Mouse (Mus musculus) thymus, postnatal 4 days (tissue): ENCODE measurements around the gene Ostm1.

Experiments
- DNase-seq: peaks from one replicate; pipeline ENCODE4 v3.0.0; 2021

Gene Ostm1

DNA sequence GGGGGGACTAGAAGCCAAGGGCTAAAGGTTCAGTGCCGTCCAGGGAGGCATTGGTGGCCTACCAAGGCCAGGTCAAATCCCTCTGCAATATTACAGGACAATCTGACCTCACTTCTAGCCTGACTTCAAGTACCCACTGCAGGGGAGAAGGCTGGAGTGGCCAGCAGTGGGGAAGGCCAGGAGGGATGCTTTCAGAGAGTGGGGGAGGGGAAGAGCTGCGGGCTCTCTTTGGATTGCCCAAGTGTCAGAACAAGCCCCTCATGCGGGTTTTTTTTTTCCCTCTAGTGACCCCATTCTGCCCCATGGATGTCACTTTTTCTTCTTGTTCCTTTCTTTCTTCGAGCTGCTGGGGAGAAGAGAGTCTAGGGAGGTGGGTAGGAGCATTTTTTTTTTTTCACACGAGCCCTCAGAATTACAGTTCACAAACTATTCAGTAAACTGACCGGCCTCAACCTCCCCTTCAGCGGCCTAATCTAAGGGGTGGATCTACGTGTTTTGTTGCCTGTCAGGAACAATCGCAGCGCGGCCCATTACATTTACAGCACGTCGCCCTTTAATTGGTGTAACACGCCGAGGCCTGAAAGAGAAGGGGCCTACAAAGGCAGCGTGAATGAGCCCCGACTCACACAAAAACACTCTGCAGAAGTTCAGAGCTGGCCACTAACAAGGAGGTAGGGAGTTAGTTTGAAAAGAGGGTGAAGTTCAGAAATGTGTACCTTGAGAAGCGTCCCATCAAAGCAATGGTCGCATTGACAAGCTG is 47.2 kb downstream of the Ostm1 start:
- no peak for DNase-seq

DNA sequence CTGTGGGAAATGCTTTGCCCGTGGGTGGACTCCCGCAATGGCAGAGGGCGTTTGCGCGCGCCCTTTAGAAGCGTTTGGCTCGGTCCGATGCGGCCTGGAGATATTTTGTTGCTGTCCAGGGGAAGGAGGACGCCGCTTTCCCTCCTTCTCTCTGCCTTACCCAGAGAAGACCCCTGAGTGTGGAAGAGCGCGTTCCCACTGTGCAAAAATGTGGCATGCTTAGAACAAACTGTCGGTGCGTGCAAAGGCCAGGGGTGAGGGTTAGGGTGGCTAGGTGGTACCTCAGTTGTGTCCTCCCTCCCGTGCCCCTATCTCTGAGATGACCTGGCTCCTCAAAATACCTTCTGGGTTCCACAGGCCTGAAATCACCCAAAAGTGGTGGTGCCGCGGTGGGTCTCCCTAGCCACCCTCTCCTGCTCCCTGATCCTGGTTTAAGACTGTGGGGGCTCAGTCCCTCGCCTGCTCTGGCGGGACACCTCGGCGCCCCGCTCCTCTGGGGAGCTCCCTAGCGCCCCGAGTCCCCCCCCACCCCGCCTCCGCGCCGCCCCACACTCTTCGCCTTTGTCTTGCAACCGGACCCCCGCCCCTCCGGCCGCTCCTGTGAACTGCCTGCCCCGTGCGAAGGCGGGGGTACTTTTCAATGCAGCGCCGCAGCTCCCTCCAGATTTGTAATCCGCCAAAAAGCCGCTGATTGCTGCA is 48.3 kb downstream of the Ostm1 start:
- peak; percentile 31 for DNase-seq

DNA sequence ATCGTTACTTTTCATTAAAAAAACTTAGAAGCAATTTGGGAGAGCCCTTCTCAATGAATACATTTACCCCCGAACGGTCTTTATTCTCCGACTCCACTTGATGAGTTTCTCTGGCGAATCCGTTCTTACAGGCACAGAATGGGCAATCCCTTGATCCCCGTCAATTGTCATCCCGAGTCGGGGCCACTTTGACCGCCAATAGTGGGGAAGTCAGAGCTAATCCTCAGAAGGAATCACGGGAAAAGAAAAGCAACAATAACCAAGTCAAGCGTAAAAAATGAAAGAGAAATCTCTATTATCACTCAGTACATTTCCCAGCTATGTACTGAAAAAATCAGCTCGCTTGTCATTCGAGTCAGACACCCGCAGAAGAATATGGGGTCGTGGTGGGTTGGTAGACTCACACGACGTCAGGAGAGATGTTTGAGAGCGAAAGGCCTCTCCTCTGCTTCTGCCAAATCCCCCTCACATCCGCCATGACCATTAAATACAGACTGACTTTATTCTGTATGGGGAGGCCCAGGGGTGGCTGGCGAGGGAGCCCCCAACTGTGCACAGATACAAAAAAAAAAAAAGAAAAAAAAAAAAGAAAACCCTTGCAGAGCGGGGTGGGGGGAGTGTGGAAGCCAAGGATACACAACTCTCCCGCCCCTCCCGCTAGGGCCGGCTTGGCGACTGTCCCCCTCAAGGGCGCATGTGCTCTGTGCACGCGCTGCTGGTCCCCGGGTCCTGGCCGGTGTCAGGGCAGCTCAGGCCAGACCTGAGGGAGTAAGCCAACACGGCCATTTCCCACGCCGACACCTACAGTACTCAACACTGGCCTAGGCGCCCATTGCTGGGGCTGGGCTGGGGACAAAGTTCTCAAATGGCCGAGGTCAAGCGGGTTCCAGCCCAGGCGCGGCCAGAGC is 49.1 kb downstream of the Ostm1 start:
- peak; percentile 33 for DNase-seq

DNA sequence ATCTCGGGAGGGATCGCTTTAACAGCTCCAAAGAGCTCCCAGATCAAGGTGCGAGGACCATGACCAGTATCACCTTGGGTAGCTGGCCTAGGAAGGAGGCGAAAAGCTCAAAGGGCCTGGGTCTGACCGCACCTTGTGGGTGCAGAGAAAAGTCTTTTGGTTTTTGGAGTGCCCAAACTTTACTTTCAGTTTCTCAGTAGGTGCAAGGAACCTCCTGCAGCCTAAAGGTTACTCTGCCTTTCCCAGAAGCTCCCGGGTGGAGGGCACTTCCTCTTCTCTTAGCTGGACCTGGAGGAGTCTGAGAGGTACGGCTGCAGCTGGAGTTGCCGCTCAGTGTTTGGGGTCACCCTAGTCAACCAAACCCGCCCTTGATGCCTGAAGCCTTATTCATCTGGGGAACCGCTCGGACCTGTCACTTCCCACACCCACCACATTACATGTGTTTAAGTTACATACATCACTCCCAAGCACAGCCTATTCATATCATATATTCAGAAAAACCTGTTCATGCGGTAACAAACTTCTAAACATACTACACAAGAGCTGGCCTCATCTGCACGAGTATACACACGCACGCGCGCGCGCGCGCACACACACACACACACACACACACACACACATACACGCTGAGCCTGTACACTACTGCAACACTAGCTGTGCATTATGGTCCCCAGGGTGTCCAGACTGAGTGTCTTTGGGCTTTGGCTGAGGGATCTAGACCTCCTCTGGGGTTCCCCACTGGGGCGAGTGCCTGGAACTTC is 49.9 kb downstream of the Ostm1 start:
- DNase-seq = peak; percentile 64

DNA sequence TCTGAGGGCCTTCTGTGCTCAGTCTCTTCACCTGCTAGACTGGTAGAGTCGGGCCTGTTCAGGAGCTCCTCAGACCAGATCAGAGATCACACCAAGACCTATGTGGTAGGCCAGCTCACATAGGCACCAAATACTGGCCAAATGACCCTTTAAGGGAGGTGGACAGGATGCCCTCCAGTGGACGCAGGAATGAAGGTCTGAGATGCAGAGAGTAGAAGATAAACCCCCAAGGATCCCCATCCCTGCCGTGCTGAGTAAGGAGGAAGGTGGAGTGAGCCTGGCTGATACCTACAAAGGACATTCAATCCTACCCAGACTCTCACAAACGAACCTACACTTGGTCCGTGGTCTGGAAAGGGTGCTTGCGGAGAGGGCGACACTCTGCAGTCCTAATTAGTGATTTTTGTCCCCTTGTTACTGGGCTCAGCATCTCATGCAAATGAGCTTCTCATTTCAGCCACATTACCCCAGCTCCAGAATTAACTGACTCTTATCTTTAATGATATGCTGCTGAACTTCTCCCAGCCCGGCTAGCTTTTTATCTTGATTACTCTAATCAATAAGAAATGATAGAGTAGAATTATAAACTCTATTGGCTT is 50.6 kb downstream of the Ostm1 start:
- DNase-seq = no peak

DNA sequence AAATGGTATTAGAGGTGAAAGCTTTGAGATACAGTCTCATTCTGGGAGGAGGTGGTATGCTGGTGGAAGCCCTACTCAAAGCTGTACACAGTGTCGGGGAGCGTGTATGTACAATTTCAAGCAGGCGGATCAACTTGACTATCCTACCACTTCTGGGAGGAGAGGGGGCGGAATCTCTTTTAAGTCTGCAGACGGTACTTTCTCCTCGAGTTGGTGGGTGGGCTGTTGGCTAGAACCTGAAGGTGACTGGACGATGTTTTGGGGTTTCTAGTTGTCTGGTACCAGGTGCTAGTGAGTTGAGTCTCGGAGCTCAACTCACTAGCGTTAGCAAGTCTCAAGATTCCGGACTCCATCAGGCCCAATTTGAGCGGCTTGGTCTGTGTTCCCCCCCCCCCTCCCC is 51.4 kb downstream of the Ostm1 start:
- DNase-seq = no peak

DNA sequence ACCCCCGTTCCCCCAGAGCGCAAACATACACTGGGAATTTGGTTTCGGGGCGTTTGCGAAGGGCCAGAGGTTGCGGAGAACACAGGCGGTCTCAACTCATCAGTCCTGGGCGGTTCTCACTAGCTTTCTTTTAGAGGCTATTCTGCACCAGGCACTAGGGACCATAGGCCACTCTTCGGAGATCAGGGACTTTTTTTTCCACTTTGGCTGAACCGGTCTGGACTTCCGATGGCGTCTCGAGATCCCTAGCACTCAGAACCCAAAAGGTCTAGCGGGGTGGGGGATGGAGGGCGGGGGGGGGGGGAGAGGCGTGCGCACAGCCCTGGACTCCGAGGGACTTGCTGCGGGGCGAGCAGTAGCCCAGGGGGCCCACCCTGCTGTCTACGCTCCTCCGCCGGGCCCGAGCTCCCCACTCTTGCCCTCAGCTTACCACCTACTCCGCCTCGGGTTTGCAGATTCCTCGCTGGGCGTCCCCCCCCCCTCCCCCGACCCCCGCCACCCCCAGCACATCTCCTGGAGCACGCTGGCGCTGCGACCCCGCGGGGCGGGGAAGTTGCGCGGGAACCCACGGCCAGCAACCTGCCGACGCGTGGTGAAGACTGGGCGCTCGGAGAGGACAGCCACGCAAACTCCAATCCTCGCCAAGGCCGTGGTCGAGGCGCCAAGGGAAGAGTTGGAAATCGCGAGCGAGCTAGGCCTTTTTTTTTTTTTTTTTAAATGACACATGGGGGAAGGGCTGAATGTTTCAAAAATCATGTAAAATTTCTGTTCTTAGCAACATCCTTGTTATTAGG is 52.1 kb downstream of the Ostm1 start:
- DNase-seq = peak; percentile 23

DNA sequence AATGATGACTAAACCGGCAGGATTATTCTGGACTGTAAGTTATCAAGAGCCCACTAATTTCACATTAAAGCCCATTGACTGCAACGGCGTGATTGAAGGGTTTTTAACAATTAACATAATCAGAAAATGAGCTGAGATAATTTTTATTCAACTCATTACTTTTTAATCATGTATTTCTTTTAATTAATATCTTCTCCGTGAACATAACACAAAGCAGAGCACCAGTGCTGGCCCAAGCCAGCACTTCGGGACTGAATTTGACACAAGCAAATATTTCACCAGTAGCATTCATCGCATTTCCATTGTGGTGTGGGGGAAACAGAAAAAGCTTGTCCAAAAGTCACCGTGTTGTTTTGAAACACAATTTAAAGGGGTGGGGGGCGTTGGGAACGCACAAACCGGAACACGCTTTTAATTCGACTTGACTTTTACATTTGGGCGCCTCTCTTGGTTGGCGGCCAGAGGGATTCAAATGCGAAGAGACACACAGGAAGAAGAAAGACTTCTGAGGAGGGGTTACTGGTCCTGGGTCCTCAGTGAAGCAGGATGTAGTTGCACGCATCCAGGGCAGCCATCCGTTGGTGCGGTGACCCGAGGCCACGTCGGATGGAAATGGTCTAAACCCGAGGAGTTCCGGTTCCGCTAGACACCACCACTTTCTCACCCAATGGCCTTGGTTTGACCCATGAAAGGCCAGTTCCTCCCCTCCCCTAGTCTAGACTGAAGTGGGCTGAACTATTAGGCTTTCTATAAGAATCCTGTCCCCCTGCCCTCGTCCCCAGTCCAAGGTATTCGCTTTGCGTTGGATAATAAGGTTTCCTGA is 52.9 kb downstream of the Ostm1 start:
- DNase-seq = peak; percentile 29

DNA sequence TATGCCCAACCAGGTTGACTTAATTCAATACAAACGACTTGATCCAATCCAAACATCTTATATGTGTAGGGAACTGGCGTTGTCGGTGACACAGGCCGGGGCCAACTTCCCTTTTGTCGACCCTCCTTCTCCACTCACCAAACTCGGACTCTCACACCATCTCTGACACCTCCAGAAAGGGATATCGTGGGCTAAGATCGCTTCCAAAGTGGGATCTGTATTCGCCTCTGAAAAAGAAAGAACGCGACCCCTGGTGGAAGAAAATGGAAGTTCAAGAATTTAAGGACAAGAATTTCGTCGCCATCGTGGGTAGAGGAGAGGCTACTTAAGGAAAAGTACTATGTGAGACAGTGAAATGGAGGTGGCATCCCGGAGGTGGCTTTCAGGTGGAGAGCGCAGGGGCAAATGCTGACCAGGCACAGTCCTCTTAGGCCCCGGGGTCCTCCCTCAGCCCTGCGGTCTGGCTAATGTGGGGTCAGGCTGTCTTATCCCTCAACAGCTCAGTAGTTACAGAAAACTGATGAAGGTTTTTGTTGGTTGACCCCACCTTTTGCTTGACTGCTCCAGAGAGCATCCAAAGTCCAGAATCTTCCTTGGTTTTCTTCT is 53.7 kb downstream of the Ostm1 start:
- DNase-seq = peak; percentile 45

DNA sequence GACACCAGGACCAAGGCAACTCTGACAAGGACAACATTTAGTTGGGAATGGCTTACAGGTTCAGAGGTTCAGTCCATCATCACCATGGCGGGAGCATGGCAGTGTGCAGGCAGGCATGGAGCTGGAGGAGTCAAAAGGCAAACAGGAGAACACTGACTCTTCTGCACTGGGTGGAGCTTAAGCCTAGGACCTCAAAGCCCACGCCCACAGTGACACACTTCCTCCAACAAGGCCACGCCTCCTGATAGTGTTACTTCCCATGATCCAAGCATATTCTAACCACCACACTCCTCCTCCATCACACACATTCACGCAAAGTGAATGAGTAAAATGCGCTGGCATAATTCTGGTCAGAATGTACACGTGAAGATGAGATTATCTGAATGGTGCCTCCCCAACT is 56.2 kb downstream of the Ostm1 start:
- DNase-seq = no peak

DNA sequence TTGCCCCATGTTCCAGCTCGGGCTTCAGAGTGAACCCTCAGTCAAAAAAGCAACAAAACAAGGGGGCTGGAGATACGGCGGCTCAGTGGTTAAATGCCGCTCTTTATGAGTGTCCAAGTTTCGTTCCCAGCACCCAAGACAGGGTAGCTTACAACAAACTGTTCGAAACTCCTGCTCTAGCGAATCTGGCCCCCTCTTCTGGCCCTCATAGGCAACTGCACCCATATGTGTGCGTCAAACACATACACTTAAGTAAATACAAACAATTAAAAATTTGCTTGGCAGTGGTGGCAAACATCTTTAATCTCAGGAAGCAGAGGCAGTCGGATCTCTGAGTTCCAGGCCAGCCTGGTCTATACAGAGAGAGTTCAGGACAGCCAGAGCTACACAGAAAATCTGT is 60.0 kb downstream of the Ostm1 start:
- no peak for DNase-seq

DNA sequence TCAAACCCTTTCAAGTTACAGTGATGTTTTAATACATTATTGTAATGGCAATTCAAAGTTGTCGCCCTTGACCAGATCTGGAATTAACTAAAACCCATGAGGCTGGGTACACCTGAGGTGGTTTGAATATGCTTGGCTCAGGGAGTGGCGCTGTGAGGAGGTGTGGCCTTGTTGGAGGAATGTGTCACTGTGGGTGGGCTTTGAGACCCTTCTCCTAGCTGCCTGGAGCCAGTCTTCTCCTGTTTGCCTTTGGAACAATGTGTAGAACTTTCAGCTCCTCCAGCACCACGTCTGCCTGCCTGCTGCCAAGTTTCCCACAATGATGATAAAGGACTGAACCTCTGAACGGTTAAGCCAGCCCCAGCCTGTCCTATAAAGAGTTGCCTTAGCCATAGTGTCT is 62.7 kb downstream of the Ostm1 start:
- no peak for DNase-seq

DNA sequence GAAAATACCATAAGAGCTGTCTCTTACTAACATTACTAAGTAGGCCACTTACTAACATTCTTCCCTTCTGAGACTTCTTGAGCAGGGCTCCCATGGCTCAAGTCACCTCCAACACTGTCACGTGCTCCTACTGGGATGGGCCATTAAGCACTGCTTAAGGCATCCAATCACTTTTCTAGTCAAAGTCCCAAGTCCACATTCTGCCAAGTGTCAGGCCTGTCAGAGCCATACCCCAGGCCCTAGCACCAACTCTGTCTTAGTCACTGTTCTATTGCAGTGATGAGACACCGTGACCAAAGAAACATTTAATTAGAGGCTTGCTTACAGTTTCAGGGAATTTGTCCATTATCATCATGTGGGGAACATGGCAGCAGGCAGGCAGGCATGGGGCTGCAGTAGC is 78.3 kb downstream of the Ostm1 start:
- no peak for DNase-seq

DNA sequence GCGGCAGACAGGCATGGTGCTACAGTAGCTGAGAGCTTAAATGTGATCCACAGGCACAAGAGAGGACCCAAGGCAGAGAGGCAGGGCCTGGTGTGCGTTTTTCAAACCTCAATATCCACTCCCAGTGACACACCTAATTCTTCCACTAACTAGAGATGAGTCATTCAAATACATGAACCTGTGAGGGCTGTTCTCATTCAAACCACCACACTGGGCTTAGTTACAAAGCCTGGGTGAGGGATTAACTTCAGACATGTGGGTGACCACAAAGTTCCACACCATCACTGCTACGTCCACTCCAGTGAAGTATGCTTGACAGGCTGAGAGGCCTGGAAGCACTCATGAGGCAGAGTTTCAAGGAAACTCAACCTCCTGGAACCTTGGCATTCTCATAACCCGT is 86.3 kb downstream of the Ostm1 start:
- no peak for DNase-seq

DNA sequence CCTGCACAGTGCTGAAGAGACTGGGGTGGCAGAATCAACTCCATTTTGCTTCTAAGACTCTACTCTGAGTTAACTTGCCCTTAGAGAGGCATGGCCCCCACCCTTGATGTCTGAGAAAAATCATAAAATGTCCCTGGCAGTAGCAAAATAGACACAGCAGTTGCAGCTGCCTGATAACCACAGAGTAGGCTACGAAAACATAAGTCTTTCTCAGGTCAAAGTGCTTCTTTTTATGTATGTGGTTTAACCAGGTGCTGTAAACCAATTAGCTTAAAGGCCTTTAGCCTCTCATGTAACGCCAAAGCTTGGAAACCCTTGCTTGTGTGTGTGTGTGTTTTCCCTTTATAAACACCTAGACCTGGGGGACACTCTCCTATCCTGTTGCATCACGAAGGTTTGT is 89.2 kb downstream of the Ostm1 start:
- DNase-seq = peak; percentile 25

DNA sequence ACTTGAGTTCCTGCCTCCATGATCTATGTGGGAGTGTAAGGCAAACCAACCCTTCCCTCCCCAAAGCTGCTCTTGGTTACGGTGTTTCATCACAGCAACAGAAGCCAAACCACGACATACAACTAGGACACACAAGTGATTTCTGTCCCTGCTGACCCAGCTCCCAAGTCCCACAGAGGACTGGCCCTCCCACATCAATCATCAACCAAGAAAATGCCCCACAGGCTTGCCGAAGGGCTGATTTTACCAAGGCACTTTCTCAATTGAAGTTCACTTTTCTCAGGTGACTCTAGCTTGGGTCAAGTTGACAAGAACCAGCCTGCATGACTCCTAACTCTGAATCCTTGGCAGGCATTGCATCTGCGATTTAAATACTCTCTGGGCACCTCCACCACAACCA is 91.9 kb downstream of the Ostm1 start:
- DNase-seq = no peak

DNA sequence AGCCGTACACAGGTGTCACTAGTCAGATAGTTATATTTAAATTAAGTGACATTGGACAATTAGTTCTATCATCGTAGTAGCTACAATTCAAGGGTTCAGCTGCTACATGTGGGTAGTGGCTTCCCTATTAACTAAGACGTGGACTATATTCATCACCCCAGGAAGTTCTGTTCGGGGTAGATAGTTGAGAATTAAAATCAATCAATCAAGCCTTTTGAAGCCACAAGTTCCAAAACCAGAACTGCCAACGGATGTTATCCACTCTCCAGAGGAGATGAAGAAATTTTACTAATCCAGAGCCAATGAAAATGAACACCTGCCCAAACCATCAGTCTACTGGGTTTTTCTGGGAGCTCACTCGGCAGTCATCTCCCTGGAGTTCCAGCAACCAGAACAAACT is 94.7 kb downstream of the Ostm1 start:
- DNase-seq = no peak

DNA sequence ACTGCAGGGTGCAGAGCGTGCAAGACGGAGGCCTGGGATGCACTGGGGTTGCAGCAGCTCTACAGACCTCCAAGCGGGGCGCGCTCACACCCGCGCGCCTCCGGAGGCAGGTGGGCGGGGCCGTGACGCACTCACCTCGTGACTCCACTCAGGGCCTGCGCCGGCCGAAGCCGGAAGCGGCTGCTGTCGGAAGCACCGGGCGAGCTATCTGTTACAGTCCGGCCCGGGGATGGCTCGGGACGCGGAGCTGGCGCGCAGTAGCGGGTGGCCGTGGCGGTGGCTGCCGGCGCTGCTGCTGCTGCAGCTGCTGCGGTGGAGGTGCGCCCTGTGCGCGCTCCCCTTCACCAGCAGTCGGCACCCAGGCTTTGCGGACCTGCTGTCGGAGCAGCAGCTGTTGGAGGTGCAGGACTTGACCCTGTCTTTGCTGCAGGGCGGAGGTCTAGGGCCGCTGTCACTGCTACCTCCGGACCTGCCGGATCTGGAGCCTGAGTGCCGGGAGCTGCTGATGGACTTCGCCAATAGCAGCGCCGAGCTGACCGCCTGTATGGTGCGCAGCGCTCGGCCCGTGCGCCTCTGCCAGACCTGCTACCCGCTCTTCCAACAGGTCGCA is 95.2 kb downstream of the Ostm1 start:
- DNase-seq = peak; percentile 97

DNA sequence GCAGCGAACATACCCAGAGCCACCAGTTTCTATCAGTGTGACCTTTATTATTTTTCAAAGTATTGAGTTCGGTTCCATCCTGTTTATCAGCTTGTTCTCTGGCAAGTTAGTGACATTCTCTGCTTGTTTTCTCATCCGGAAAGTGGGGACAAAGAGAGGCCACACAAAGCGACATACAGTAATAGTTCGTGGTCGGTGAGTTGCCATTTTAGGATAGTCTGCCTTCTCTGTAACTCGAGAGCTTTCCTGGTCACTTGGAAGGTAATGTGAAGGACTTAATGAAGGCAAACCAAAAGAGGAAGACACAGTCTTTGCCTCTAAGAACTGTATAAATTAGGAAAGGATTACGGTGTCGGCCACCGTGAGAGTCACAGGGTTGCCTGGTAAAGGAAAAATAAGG is 96.0 kb downstream of the Ostm1 start:
- no peak for DNase-seq

DNA sequence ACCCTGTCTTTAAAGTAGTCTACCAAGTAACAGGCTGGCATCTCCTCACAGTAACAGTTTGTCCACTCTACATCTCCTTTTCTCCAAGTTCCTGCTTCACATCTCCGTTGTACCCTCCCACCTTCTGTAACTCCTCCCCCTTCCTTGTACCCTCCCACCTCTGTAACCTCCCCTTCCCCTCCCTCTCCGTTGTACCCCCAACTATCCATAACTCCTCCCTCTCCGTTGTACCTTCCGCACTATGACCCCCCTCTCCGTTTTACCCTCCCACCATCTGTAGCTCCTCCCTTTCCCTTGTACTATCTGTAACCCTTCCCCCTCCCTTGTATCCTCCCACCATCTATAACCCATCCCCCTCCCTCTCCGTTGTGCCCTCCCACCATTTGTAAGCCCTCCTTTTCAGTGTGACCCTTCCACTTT is 97.0 kb downstream of the Ostm1 start:
- peak; percentile 35 for DNase-seq
